Mouse (Mus musculus) CH12.LX (cell line): ENCODE results near the gene Ltbp2. TPM values are rescaled to one million over a fixed set of nuclear protein-coding genes. Genes with fewer than 3 reads are reported as not detected.

Experiments
- DNase-seq: peaks from one replicate; pipeline ENCODE4 v3.0.0-alpha.2; 2013; ENCODE audit errors: extremely low read depth
- H3K27ac ChIP-seq: 2 replicates; pipeline ENCODE4 v1.5.1; 2012; ENCODE audit warnings: low read depth, mild to moderate bottlenecking, control low read depth, moderate library complexity; ENCODE audit not compliant: insufficient read depth
- H3K27me3 ChIP-seq: replicated peaks from 2 replicates; pipeline ENCODE3; 2012; ENCODE audit warnings: inconsistent platforms
- H3K36me3 ChIP-seq, 2 experiments: replicated peaks in 1 of 2; 2 replicates each; pipeline versions ENCODE3 to v1.6.1; 2012; ENCODE audit warnings: inconsistent platforms in 1 of 2, low read length in 1 of 2, mild to moderate bottlenecking in 1 of 2, mixed read lengths in 1 of 2, moderate library complexity in 1 of 2; ENCODE audit not compliant: control insufficient read depth in 1 of 2, insufficient read depth in 1 of 2
- H3K4me1 ChIP-seq, 2 experiments: 2 replicates each; pipeline ENCODE4 v1.6.1; 2012; ENCODE audit warnings: inconsistent platforms in 1 of 2, moderate library complexity in 1 of 2; ENCODE audit not compliant: insufficient read depth in 2 of 2, control insufficient read depth in 1 of 2
- H3K4me2 ChIP-seq: 2 replicates; pipeline ENCODE4 v1.6.1; 2012; ENCODE audit warnings: low read depth, mild to moderate bottlenecking, control low read depth; ENCODE audit not compliant: poor library complexity, insufficient read depth, severe bottlenecking
- H3K4me3 ChIP-seq, 3 experiments: fragments of 150-350 bp in 1 of 3; sonication (generic) in 1 of 3; replicated peaks in 1 of 3; 2 replicates each; pipeline versions ENCODE3 to v1.5.1; 2011 to 2012; ENCODE audit warnings: low read depth in 2 of 3, low read length in 2 of 3, mild to moderate bottlenecking in 2 of 3, moderate library complexity in 2 of 3, control low read depth in 1 of 3, improper control_type of control experiment in 1 of 3, inconsistent platforms in 1 of 3, mixed read lengths in 1 of 3; ENCODE audit not compliant: poor library complexity in 1 of 3
- H3K79me2 ChIP-seq: replicated peaks from 2 replicates; pipeline ENCODE4 v1.6.1; 2012; ENCODE audit warnings: mild to moderate bottlenecking, moderate library complexity; ENCODE audit not compliant: control insufficient read depth, poor library complexity, insufficient read depth, severe bottlenecking; ENCODE audit errors: extremely low read depth
- H3K9ac ChIP-seq: 2 replicates; pipeline ENCODE4 v1.6.1; 2012; ENCODE audit warnings: low read depth, mild to moderate bottlenecking, control low read depth, moderate library complexity; ENCODE audit not compliant: insufficient read depth
- H3K9me3 ChIP-seq: replicated peaks from 2 replicates; pipeline ENCODE3; 2012; ENCODE audit warnings: low read length, inconsistent platforms, mixed read lengths
- BHLHE40 ChIP-seq: IDR thresholded peaks from 2 replicates; pipeline ENCODE4 v1.6.1; 2011; ENCODE audit warnings: mild to moderate bottlenecking, low read depth, low read length, improper control_type of control experiment
- CHD1 ChIP-seq: IDR thresholded peaks from 2 replicates; pipeline ENCODE4 v1.6.1; 2012; ENCODE audit warnings: low read depth, low read length, improper control_type of control experiment, inconsistent platforms
- CHD2 ChIP-seq: IDR thresholded peaks from 2 replicates; pipeline ENCODE4 v1.6.1; 2011; ENCODE audit warnings: low read length, improper control_type of control experiment
- CTCF ChIP-seq, 2 experiments: IDR thresholded peaks in 1 of 2; conservative IDR thresholded peaks in 1 of 2; 2 replicates each; pipeline ENCODE4 v1.5.1; 2011 to 2012; ENCODE audit warnings: low read depth in 2 of 2, low read length in 2 of 2, improper control_type of control experiment in 1 of 2, inconsistent platforms in 1 of 2, mild to moderate bottlenecking in 1 of 2, moderate library complexity in 1 of 2
- EP300 ChIP-seq: IDR thresholded peaks from 2 replicates; pipeline ENCODE4 v1.6.1; 2011; ENCODE audit warnings: low read length, improper control_type of control experiment
- ETS1 ChIP-seq: conservative IDR thresholded peaks from 2 replicates; pipeline ENCODE4 v1.6.1; 2012; ENCODE audit warnings: low read depth, mild to moderate bottlenecking, inconsistent platforms, low read length, improper control_type of control experiment, moderate library complexity
- IRF4 ChIP-seq: IDR thresholded peaks from 2 replicates; pipeline ENCODE4 v1.6.1; 2014; ENCODE audit warnings: low read depth, mild to moderate bottlenecking, inconsistent platforms, low read length, improper control_type of control experiment
- JUN ChIP-seq: IDR thresholded peaks from 2 replicates; pipeline ENCODE4 v1.6.1; 2011; ENCODE audit warnings: low read depth, mild to moderate bottlenecking, low read length, improper control_type of control experiment, moderate library complexity; ENCODE audit not compliant: insufficient read depth
- KAT2A ChIP-seq: IDR thresholded peaks from 2 replicates; pipeline ENCODE4 v1.6.1; 2012; ENCODE audit warnings: low read length, improper control_type of control experiment, inconsistent platforms; ENCODE audit not compliant: insufficient replicate concordance
- MAFK ChIP-seq: IDR thresholded peaks from 2 replicates; pipeline ENCODE4 v1.6.1; 2011; ENCODE audit warnings: low read length, improper control_type of control experiment; ENCODE audit not compliant: insufficient replicate concordance
- MAX ChIP-seq: IDR thresholded peaks from 2 replicates; pipeline ENCODE4 v1.6.1; 2011; ENCODE audit warnings: low read length, improper control_type of control experiment
- MAZ ChIP-seq: IDR thresholded peaks from 2 replicates; pipeline ENCODE4 v1.6.1; 2012; ENCODE audit warnings: low read depth, mild to moderate bottlenecking, inconsistent platforms, low read length, improper control_type of control experiment, moderate library complexity
- MEF2A ChIP-seq: IDR thresholded peaks from 2 replicates; pipeline ENCODE4 v1.6.1; 2014; ENCODE audit warnings: low read depth, mild to moderate bottlenecking, inconsistent platforms, low read length, improper control_type of control experiment, borderline replicate concordance
- MXI1 ChIP-seq: IDR thresholded peaks from 2 replicates; pipeline ENCODE4 v1.6.1; 2011; ENCODE audit warnings: mild to moderate bottlenecking, low read depth, low read length, improper control_type of control experiment
- NELFE ChIP-seq: IDR thresholded peaks from 2 replicates; pipeline ENCODE4 v1.6.1; 2011; ENCODE audit warnings: low read depth, low read length, improper control_type of control experiment
- RCOR1 ChIP-seq: conservative IDR thresholded peaks from 2 replicates; pipeline ENCODE4 v1.6.1; 2012; ENCODE audit warnings: low read depth, mild to moderate bottlenecking, inconsistent platforms, low read length, improper control_type of control experiment
- SMC3 ChIP-seq: IDR thresholded peaks from 2 replicates; pipeline ENCODE4 v1.6.1; 2011; ENCODE audit warnings: low read depth, low read length, improper control_type of control experiment
- TCF12 ChIP-seq: IDR thresholded peaks from 2 replicates; pipeline ENCODE4 v1.6.1; 2014; ENCODE audit warnings: low read depth, mild to moderate bottlenecking, inconsistent platforms, low read length, improper control_type of control experiment
- UBTF ChIP-seq: IDR thresholded peaks from 2 replicates; pipeline ENCODE4 v1.6.1; 2012; ENCODE audit warnings: low read depth, mild to moderate bottlenecking, inconsistent platforms, low read length, improper control_type of control experiment, moderate library complexity
- USF1 ChIP-seq: IDR thresholded peaks from 2 replicates; pipeline ENCODE4 v1.6.1; 2014; ENCODE audit warnings: low read depth, mild to moderate bottlenecking, inconsistent platforms, low read length, improper control_type of control experiment
- USF2 ChIP-seq: conservative IDR thresholded peaks from 2 replicates; pipeline ENCODE4 v1.6.1; 2011; ENCODE audit warnings: low read depth, low read length, improper control_type of control experiment
- ZNF384 ChIP-seq: IDR thresholded peaks from 2 replicates; pipeline ENCODE4 v1.6.1; 2012; ENCODE audit warnings: low read depth, low read length, improper control_type of control experiment, inconsistent platforms
- dilution Hi-C: fragments of 300-500 bp; cut with MboI; formaldehyde crosslinking; loops from 2 replicates; pipeline ENCODE4 v1.14.3; 2020; ENCODE audit warnings: low sequenced_read_pairs; ENCODE audit not compliant: extremely low pct_unique_long_range_greater_than_20kb, extremely low pct_ligation_motif_present
- in situ Hi-C: fragments of 300-500 bp; cut with MboI; formaldehyde crosslinking; loops from 3 replicates; pipeline ENCODE4 v1.14.3; 2019; ENCODE audit warnings: low sequenced_read_pairs, low pct_ligation_motif_present, low pct_unique_long_range_greater_than_20kb, mixed read lengths
- polyA plus RNA-seq: library from polyadenylated mRNA; unstranded; fragments of >175 nt; gene quantifications from 2 replicates; pipeline ENCODE4 v1.2.1, GENCODE M21; 2012; ENCODE audit warnings: low read depth; ENCODE audit not compliant: insufficient read length
- total RNA-seq, 2 experiments: library from RNA; depleted of rRNA; stranded (reverse); fragments of 300-350 nt in 1 of 2; fragments of >200 nt in 1 of 2; gene quantifications; 2 replicates each; pipeline ENCODE4 v1.2.3; 2012 to 2014

Ltbp2 gene
- total and polyA plus RNA-seq, 3 experiments: 0.25 to 0.97 TPM; not detected in 1

DNA sequence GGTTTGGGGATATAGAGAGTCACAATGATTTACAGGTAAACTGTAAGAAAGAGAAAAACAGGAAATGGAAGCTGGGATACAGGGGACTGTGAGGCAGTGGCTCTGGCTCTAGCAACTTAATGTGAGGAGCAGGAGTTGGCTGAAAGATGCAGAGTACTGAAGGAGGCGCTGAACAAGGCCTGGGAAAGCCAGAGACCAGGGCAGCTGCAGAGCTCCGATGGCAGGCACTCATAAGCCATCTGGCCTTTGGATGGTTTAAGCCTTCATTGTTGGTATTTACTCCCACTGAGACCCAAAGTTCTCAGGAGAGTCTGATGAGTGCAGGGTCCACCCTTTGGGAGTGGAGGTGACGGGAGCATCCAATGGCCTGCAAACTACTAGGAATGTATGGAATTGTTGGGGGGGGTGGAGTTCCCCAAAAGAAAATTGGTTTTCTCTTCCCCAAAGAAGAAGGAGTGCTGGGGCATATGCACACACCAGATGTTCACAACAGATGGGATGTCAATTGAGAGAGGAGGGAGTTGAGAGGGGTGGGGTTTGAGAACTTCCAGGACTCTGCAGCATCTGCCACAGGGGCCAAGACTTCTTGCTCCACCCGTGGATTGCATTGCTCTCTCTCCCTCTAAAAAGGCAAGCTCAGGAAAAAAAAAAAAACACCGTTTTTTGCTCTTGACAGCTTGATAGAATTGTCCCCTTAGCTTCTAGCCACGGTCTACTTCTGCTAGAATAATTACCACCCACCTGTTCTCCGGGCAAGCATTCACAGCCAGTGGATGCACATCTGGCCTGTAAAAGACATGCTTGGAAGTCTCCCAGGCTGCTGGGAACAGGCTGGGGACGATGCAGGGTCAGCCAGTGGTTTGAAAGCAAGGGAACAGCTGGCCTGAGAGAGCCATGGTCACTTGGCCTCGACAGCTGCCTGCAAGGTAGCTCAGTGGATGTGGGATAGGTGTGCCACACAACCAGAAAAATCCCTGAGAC, 17.6 kb upstream of the Ltbp2 start:
- DNase-seq: no peak
- in situ Hi-C loops (no loop called here), dilution Hi-C loops (no loop called here)
- Histone ChIP-seq H3K27me3 (peaks cover 12% of the 10 kb centered on the region), H3K9me3 (no peaks in the 10 kb centered on the region), H3K36me3 (no peaks in the 10 kb centered on the region), H3K9ac (no peak overlapping the region), H3K4me1 (peaks cover 5 to 6% of the 10 kb centered on the region in 2 experiments; a peak in 1 of 4 replicates), H3K79me2 (no peaks in the 10 kb centered on the region), H3K4me3 (no peak overlapping the region), H3K27ac (no peak overlapping the region), H3K4me2 (no peak overlapping the region)
- TF ChIP-seq CTCF (conservative IDR thresholded peaks at IDR 0.05 in 1 of 2, IDR thresholded peaks at IDR 0.05 in 1 of 2; ENCODE audit: low read depth in 2 of 2, low read length in 2 of 2): no peak
- no peak for TF ChIP-seq USF2
- TF ChIP-seq IRF4: no peak
- no peak for TF ChIP-seq CHD1
- TF ChIP-seq MAZ: no peak
- TF ChIP-seq TCF12: no peak
- no peak for TF ChIP-seq CHD2
- TF ChIP-seq MAFK: no peak
- no peak for TF ChIP-seq NELFE
- no peak for TF ChIP-seq USF1
- no peak for TF ChIP-seq RCOR1
- no peak for TF ChIP-seq MEF2A
- TF ChIP-seq MAX: no peak
- no peak for TF ChIP-seq EP300
- no peak for TF ChIP-seq MXI1

DNA sequence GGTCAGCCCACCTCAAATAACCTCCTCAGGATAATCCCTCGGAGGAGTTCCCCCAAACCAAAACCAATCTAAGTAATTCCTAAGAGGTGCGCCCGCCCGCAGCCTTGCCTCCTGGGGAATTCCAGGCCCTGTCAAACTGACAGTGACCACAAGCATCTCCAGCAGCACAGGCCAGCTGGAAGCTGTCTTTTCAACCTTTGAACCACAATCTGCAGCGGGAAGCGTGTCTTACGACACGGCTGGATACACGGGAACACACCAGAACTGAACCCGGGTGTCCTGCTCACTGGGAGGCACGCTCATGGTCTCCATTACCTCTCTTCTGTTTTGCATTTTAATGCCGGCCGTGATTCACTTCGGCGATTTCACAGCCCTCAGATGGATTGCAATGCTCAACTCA, 14.0 kb upstream of the Ltbp2 start:
- peaks cover 5 to 6% of the 10 kb centered on the region in 2 experiments; a peak in 1 of 4 replicates for H3K4me1 ChIP-seq
- peaks cover 9% of the 10 kb centered on the region for H3K9me3 ChIP-seq
- in situ Hi-C loops (no loop called here), dilution Hi-C loops (no loop called here)
- H3K4me3 ChIP-seq: no peak overlapping the region
- H3K27me3 ChIP-seq: peaks cover 7% of the 10 kb centered on the region
- no peak for DNase-seq
- no peaks in the 10 kb centered on the region for H3K79me2 ChIP-seq
- no peak overlapping the region for H3K9ac ChIP-seq
- no peaks in the 10 kb centered on the region for H3K36me3 ChIP-seq
- no peak overlapping the region for H3K27ac ChIP-seq
- peak overlapping the region; percentile 46 for H3K4me2 ChIP-seq
- TF ChIP-seq BHLHE40 (no peak), SMC3 (no peak), CHD2 (no peak), UBTF (no peak), ETS1 (no peak), KAT2A (no peak), RCOR1 (no peak), NELFE (no peak), JUN (no peak), ZNF384 (no peak), CTCF (conservative IDR thresholded peaks at IDR 0.05 in 1 of 2, IDR thresholded peaks at IDR 0.05 in 1 of 2; ENCODE audit: low read depth in 2 of 2, low read length in 2 of 2) (no peak), MAZ (no peak)
